Mouse (Mus musculus): Measurements from ENCODE around the gene Tfcp2. TPM values are rescaled to one million over a fixed set of nuclear protein-coding genes. Genes with fewer than 3 reads are reported as not detected.
"Not testable (repeated sequence)": the region's sequence is repeated elsewhere in the genome, so short reads cannot be mapped to it uniquely, and the experiment has no call there.

Tfcp2 gene
- polyA plus RNA-seq, 1 experiment, result 9.4 TPM

DNA sequence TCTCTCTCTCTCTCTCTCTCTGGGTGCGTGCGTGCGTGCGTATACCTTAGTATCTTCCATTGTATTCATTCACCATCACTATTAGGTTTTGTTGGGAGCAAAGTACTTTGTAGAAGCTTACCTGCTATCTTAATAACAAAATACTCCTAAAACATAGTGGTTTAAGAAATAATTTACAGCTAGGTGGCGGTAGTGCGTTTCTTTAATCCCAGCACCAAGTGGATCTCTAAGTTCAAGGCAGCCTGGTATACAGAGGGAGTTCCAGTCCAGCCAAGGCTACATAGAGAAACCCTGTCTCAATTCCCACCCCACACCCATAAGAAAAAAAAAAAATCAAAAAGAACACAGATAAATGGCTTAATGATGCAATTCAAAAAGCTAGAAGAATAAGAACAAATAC is 13.9 kb downstream of the Tfcp2 start:
- Histone ChIP-seq H3K27ac (ENCODE audit: insufficient read depth, low read depth, low read length) (no peak overlapping the region), H3K4me3 (ENCODE audit: insufficient read depth, low read length) (no peak overlapping the region), H3K4me1 (ENCODE audit: control insufficient read depth, insufficient read depth, low read length) (0 out of 2 replicates have a peak, but pooled peaks cover 2% of the 10 kb centered on the region)
- TF ChIP-seq POLR2A (IDR thresholded peaks at IDR 0.05; ENCODE audit: borderline replicate concordance, low read depth, low read length), result no peak
- TF ChIP-seq CTCF (IDR thresholded peaks at IDR 0.05; ENCODE audit: low read depth, low read length), result no peak

DNA sequence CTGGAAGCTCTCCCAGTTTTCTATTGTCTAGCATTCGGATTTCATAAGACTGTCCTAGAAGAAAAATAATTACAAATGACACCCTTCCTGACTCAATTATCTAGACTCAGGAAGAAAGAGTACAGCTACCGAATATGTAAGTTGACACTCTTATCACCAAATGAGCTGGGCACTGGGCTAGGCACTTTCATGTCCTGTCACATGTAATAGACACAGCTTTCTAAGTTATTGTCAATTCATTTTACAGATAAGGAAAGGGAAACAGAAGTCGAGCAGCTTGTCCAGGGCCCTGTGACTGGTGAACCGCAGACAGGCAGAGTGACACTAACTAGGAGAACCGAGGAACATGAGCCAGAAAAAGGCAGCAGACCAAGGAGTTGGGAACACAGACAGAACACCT is 23.9 kb downstream of the Tfcp2 start:
- Histone ChIP-seq H3K4me3 (ENCODE audit: insufficient read depth, low read length) (no peak overlapping the region), H3K4me1 (ENCODE audit: control insufficient read depth, insufficient read depth, low read length) (0 out of 2 replicates have a peak, but pooled peaks cover 2% of the 10 kb centered on the region), H3K27ac (ENCODE audit: insufficient read depth, low read depth, low read length) (no peak overlapping the region)
- TF ChIP-seq POLR2A (IDR thresholded peaks at IDR 0.05; ENCODE audit: borderline replicate concordance, low read depth, low read length), result no peak
- no peak for TF ChIP-seq CTCF (IDR thresholded peaks at IDR 0.05; ENCODE audit: low read depth, low read length)

DNA sequence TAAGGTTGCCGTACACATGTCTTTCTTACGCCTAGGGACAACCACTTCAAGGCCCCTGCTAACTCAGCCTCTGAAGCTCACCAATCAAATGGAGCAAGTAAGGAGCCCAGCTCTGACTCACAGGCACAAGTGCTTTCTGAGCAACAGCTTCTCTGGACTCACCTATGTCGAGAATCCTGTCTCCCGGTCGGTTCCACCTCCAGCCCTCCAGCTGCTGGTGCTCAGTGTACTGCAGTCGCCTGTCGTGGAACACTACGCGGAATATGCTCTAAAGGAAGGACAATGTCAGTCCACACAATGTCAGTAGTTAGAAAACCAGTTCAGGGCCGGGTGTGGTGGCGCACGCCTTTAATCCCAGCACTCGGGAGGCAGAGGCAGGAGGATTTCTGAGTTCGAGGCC is 26.4 kb downstream of the Tfcp2 start:
- H3K4me1 ChIP-seq (ENCODE audit: control insufficient read depth, insufficient read depth, low read length), result 0 out of 2 replicates have a peak, but pooled peaks cover 2% of the 10 kb centered on the region
- TF ChIP-seq POLR2A (IDR thresholded peaks at IDR 0.05; ENCODE audit: borderline replicate concordance, low read depth, low read length), result no peak
- TF ChIP-seq CTCF (IDR thresholded peaks at IDR 0.05; ENCODE audit: low read depth, low read length), result no peak
- no peak overlapping the region for H3K27ac ChIP-seq (ENCODE audit: insufficient read depth, low read depth, low read length)
- H3K4me3 ChIP-seq (ENCODE audit: insufficient read depth, low read length), result no peak overlapping the region

DNA sequence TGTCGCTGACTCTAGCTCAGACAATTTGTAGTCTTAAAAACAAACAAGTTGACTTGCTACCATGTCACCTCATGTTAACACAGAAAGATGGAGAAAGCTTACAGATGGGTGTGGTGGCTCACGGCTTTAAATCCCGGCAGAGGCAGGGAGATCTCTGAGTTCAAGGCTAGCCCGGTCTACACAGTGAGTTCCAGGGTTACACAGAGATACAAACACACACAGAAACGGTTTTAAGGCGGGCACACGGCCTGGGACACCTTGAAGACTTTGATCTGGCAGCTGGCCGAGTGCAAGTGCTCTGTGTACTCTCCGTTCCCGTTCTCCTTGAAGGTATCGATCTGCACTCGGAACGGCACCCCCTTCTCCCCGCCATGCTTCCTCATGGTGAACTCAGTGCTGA is 31.5 kb downstream of the Tfcp2 start:
- TF ChIP-seq POLR2A (IDR thresholded peaks at IDR 0.05; ENCODE audit: borderline replicate concordance, low read depth, low read length) (no peak), CTCF (IDR thresholded peaks at IDR 0.05; ENCODE audit: low read depth, low read length) (no peak)
- H3K27ac ChIP-seq (ENCODE audit: insufficient read depth, low read depth, low read length), result no peak overlapping the region

DNA sequence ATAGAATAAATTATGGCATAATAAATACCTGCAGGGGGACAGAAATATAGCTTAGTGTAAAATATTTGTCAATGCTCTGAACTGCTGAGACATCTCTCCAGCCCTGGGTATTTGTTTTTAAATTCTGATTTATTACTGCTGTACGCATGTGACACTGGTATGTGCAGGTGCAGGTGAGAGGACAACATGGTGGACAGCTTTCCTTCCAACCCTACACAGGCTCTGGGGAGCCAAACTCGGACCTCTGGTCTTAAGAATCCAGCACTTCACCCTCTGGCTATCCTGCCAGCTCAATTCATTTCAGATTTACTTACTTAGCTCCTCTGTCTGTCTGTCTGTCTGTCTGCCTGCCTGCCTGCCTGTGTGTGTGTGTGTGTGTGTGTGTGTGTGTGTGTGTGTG is 36.7 kb downstream of the Tfcp2 start:
- Histone ChIP-seq H3K4me3 (ENCODE audit: insufficient read depth, low read length) (no peak overlapping the region), H3K27ac (ENCODE audit: insufficient read depth, low read depth, low read length) (no peak overlapping the region), H3K4me1 (ENCODE audit: control insufficient read depth, insufficient read depth, low read length) (no peaks in the 10 kb centered on the region)
- TF ChIP-seq CTCF (IDR thresholded peaks at IDR 0.05; ENCODE audit: low read depth, low read length) (no peak), POLR2A (IDR thresholded peaks at IDR 0.05; ENCODE audit: borderline replicate concordance, low read depth, low read length) (no peak)

More for the DNA sequence above, 31.5 kb downstream of the Tfcp2 start:
- Histone ChIP-seq H3K4me1 (ENCODE audit: control insufficient read depth, insufficient read depth, low read length) (no peaks in the 10 kb centered on the region), H3K4me3 (ENCODE audit: insufficient read depth, low read length) (no peak overlapping the region)

DNA sequence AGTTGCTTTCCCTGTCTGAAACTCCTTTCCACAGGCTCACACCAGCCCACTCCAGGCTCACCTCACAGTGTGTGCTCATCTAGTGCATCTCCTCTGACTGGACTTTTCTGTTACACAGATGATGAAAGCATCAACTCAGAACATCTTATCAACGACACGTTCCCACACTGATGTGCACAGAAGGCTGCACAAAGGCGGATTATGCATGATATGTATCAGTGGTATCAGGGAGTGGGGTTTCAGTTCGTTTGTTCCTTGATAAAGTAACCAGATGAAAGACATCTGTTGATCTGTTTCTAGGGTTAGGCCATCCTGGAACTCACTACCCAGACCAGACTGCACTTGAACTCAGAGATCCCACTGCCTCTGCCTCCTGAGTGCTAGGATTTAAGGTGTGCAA is 38.4 kb downstream of the Tfcp2 start:
- H3K4me3 ChIP-seq (ENCODE audit: insufficient read depth, low read length), result no peak overlapping the region
- no peaks in the 10 kb centered on the region for H3K4me1 ChIP-seq (ENCODE audit: control insufficient read depth, insufficient read depth, low read length)
- H3K27ac ChIP-seq (ENCODE audit: insufficient read depth, low read depth, low read length), result no peak overlapping the region
- TF ChIP-seq POLR2A (IDR thresholded peaks at IDR 0.05; ENCODE audit: borderline replicate concordance, low read depth, low read length) (no peak), CTCF (IDR thresholded peaks at IDR 0.05; ENCODE audit: low read depth, low read length) (no peak)

DNA sequence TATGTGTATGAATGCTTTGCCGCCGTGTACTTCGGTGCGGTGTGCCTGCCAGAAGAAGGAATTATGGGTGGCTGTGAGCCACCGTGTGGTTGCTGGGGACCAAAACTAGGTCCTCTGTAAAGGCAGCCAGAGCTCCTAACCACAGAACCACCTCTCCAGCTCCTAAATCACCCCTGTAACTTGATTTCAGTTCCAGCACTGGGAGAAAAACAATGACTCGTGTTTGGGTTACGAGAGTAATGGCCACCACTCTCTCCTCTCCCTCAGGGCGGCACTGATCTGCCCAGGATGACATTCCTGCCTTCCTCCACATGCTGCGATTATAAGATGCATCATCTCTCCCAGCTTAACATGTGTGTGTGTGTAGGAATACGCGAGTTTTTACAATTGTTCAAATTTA is 41.7 kb downstream of the Tfcp2 start:
- Histone ChIP-seq H3K4me1 (ENCODE audit: control insufficient read depth, insufficient read depth, low read length) (peaks cover 3% of the 10 kb centered on the region), H3K4me3 (ENCODE audit: insufficient read depth, low read length) (no peak overlapping the region), H3K27ac (ENCODE audit: insufficient read depth, low read depth, low read length) (no peak overlapping the region)
- no peak for TF ChIP-seq POLR2A (IDR thresholded peaks at IDR 0.05; ENCODE audit: borderline replicate concordance, low read depth, low read length)
- TF ChIP-seq CTCF (IDR thresholded peaks at IDR 0.05; ENCODE audit: low read depth, low read length), result no peak

DNA sequence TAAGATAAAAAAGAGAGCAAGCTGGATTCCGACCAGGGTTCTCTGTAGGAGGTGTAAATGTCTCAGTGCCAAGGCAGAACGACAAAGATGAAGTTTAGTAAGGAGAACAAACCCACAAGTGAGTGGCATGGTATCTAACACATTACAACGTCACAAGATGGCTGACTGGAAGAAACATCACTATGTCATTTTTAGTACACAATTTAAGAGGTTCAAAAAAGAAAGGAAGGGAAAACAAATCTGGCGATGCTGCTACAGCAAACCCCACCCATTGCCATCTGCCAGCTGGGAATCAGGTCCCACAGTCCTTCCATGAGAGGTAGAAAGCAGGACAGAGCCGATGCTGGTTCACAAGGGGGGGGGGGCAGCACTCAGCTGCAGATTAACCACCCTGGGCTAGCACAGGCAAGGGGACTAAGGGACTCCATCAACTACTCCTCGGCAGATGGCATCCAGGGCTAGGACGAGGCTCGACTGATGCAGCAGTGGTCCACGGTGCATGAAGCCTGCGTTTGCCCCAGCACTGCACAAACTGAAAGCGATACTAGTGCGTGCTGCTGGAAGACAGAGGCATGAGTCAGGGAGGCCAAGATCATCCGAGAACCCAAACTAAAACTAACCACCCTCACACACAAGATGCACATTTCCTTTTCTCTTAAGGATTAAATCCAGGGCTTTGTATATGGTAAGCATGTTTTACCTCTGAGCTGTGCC is 43.2 kb downstream of the Tfcp2 start:
- H3K27ac ChIP-seq (ENCODE audit: insufficient read depth, low read depth, low read length), result no peak overlapping the region

DNA sequence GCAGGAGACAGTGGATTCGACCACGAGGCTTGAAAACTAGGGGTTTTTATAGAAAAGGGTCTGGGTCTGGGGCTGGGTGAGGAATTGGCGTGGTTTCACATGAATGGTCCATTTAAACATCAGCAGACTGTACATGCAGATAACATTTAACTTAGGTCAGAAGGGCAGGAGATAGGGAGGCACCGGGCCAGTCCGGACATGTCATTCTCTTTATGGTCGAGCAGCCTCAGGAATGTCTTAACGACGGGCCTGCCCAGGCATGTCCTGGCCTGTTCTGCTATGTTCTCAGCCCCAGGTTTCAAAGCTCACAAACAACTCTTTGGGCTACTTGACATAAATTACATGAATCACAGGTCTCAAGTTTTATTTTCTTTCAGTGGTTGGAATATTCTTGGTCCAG is 52.3 kb downstream of the Tfcp2 start:
- not testable (repeated sequence) for H3K4me3 ChIP-seq (ENCODE audit: insufficient read depth, low read length); H3K4me1 ChIP-seq (ENCODE audit: control insufficient read depth, insufficient read depth, low read length); H3K27ac ChIP-seq (ENCODE audit: insufficient read depth, low read depth, low read length)

More for the DNA sequence above, 43.2 kb downstream of the Tfcp2 start:
- Histone ChIP-seq H3K4me1 (ENCODE audit: control insufficient read depth, insufficient read depth, low read length) (peaks cover 3% of the 10 kb centered on the region), H3K4me3 (ENCODE audit: insufficient read depth, low read length) (no peak overlapping the region)
- TF ChIP-seq CTCF (IDR thresholded peaks at IDR 0.05; ENCODE audit: low read depth, low read length), result no peak
- TF ChIP-seq POLR2A (IDR thresholded peaks at IDR 0.05; ENCODE audit: borderline replicate concordance, low read depth, low read length), result no peak

DNA sequence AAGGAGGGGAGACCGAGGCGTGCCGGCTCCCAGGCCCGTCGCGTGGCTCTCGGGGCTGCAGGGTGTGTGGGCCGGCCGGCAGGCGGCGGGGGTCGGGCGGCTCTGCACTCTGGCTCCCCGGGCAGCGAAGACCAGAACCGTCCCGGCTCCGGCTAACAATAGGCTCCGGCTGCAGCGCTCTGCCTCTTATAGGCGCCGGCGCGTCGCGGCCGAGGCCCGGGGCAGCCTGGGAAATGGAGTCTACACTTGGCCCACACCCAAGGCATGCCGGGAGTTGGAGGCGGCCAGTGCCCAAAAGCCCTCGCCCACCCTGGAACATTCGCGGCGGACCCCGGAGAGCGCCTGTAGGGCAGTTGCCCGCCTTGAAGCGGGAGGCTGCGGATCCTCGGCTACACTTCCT is 56.7 kb downstream of the Tfcp2 start, which contains the start of gene Csrnp2:
TSS of gene Csrnp2 (minus strand) at position 387 of the 400 bp plus-strand sequence.
- TF ChIP-seq CTCF (IDR thresholded peaks at IDR 0.05; ENCODE audit: low read depth, low read length) (no peak), POLR2A (IDR thresholded peaks at IDR 0.05; ENCODE audit: borderline replicate concordance, low read depth, low read length) (peak; percentile 94; the same call in 1 of the 2 replicates)
- H3K4me3 ChIP-seq (ENCODE audit: insufficient read depth, low read length), result peak within 1 kb of the TSS; percentile 95
- H3K27ac ChIP-seq (ENCODE audit: insufficient read depth, low read depth, low read length), result no peak within 1 kb of the TSS
- H3K4me1 ChIP-seq (ENCODE audit: control insufficient read depth, insufficient read depth, low read length), result peaks cover 4% of the 10 kb centered on the region

Data from bone marrow macrophage, adult 2 months (primary cell).